Mouse (Mus musculus) embryonic facial prominence, embryonic 11.5 days (tissue): ENCODE results near the gene Tardbp. TPM values are rescaled to one million over a fixed set of nuclear protein-coding genes. Genes with fewer than 3 reads are reported as not detected.

Source experiments
- ATAC-seq: fragments of 200-750 bp; cut with Nextera tagmentation; replicated peaks from 2 replicates; pipeline ENCODE4 v1.8.0; 2017; ENCODE audit warnings: low read depth; ENCODE audit not compliant: insufficient number of reproducible peaks, low FRiP score, low TSS enrichment
- DNase-seq: peaks from one replicate; pipeline ENCODE4 v3.0.0-alpha.2; 2015; ENCODE audit warnings: low spot score
- H3K27ac ChIP-seq: fragments of 300-500 bp; sonication (generic); replicated peaks from 2 replicates; pipeline ENCODE4 v1.5.1; 2014; ENCODE audit warnings: mild to moderate bottlenecking, low read depth, low read length, control low read depth
- H3K27me3 ChIP-seq: fragments of 300-500 bp; sonication (generic); 2 replicates; pipeline ENCODE4 v1.6.1; 2014; ENCODE audit warnings: mild to moderate bottlenecking, low read length, moderate library complexity, mixed read lengths; ENCODE audit not compliant: control insufficient read depth, insufficient read depth
- H3K36me3 ChIP-seq: fragments of 300-500 bp; sonication (generic); replicated peaks from 2 replicates; pipeline ENCODE4 v1.6.1; 2014; ENCODE audit warnings: low read depth, mild to moderate bottlenecking, low read length, moderate library complexity, mixed read lengths; ENCODE audit not compliant: control insufficient read depth, insufficient read depth
- H3K4me1 ChIP-seq: fragments of 300-500 bp; sonication (generic); 2 replicates; pipeline ENCODE4 v1.6.1; 2014; ENCODE audit warnings: low read length, mixed read lengths; ENCODE audit not compliant: control insufficient read depth, insufficient read depth
- H3K4me2 ChIP-seq: fragments of 300-500 bp; sonication (generic); 2 replicates; pipeline ENCODE4 v1.6.1; 2014; ENCODE audit warnings: low read depth, mild to moderate bottlenecking, control low read depth, low read length, moderate library complexity
- H3K4me3 ChIP-seq: fragments of 300-500 bp; sonication (generic); 2 replicates; pipeline ENCODE4 v1.5.1; 2014; ENCODE audit warnings: low read depth, low read length, control low read depth
- H3K9ac ChIP-seq: fragments of 300-500 bp; sonication (generic); replicated peaks from 2 replicates; pipeline ENCODE4 v1.6.1; 2014; ENCODE audit warnings: mild to moderate bottlenecking, control low read depth, low read length
- H3K9me3 ChIP-seq: fragments of 300-500 bp; sonication (generic); replicated peaks from 2 replicates; pipeline ENCODE4 v1.6.1; 2016; ENCODE audit warnings: mild to moderate bottlenecking, low read length, inconsistent platforms, mixed read lengths; ENCODE audit not compliant: control insufficient read depth
- WGBS: fragments of 180-500 bp; shearing (Covaris S2); extraction: QIAGEN DNeasy Blood & Tissue Kit; methylation state at CpG from one replicate; pipeline ENCODE4 v1.1.7; 2014; 5-methylcytosine and 5-hydroxymethylcytosine counted together
- polyA plus RNA-seq: library from polyadenylated mRNA; unstranded; fragments of >200 nt; fragmentation: Nextera tagmentation; extraction: Ambion mirVana; gene quantifications from 2 replicates; pipeline ENCODE4 v1.2.1, GENCODE M21; 2014

The Tardbp gene
- polyA plus RNA-seq, 1 experiment from 2014 or later, result 240 TPM

DNA sequence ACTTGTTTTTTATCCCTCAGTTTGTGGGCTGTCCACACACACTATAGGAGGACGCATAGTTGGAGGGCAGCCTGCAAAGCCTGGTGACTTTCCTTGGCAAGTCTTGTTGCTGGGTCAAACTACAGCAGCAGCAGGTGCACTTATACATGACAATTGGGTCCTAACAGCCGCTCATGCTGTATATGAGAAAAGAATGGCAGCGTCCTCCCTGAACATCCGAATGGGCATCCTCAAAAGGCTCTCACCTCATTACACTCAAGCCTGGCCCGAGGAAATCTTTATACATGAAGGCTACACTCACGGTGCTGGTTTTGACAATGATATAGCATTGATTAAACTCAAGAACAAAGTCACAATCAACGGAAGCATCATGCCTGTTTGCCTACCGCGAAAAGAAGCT, 13.1 kb downstream of the Tardbp start:
- DNase-seq (no peak), ATAC-seq (no peak)
- Histone ChIP-seq H3K4me2 (no peak overlapping the region), H3K36me3 (peaks cover 13% of the 10 kb centered on the region), H3K9me3 (no peaks in the 10 kb centered on the region), H3K4me3 (no peak overlapping the region), H3K27me3 (no peaks in the 10 kb centered on the region), H3K4me1 (no peaks in the 10 kb centered on the region), H3K27ac (no peak overlapping the region), H3K9ac (no peak overlapping the region)
- 86% methylated on average over 9 of the region's 9 CpGs for WGBS

GRCm38 (mm10) chr4:148612557-148612956, 14.3 kb downstream of the Tardbp start:
- DNase-seq (no peak), ATAC-seq (no peak)
- Histone ChIP-seq H3K4me3 (no peak overlapping the region), H3K27me3 (no peaks in the 10 kb centered on the region), H3K36me3 (peaks cover 9% of the 10 kb centered on the region), H3K4me1 (no peaks in the 10 kb centered on the region), H3K27ac (no peak overlapping the region), H3K9ac (no peak overlapping the region), H3K9me3 (no peaks in the 10 kb centered on the region), H3K4me2 (no peak overlapping the region)
- WGBS, result 80% methylated on average over 4 of the region's 4 CpGs

DNA sequence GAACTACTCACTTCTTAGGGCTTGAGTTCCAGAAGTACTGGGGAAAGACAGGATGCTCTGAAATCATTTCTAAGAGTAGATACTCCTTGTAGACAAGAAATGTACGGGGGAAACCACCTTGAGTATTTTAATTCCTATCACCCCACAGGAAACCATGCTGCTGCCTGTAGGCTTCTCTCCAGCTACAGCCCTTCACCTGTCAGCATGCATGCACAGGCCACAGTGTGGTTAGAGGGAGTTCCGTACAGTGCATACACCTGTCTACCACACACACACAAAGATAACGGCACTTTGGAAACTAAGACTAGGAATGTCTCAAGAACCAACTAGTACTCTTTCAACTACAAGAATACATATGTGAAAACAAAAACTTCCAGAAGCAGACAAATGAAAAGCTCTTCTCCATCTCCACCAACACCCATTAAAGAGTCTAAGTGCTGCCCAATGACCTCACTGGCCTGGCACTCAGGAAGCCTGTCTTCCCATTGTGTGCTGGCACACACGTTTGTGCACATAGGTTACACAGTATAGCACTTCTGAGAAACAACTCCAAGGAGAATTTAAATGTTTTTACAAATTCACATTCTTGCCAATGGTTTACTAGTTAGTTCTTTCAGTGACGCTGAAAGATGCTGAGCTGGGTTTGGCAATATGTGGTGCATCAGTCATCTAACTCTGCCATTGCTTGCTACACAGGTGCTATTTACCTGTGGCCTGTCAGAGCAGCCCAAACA, 16.0 kb downstream of the Tardbp start:
- Histone ChIP-seq H3K36me3 (peaks cover 9% of the 10 kb centered on the region), H3K9ac (no peak overlapping the region), H3K27ac (no peak overlapping the region), H3K9me3 (no peaks in the 10 kb centered on the region), H3K4me3 (no peak overlapping the region), H3K4me2 (no peak overlapping the region), H3K4me1 (no peaks in the 10 kb centered on the region), H3K27me3 (no peaks in the 10 kb centered on the region)
- WGBS, result 80% methylated on average over 5 of the region's 5 CpGs
- ATAC-seq (no peak), DNase-seq (no peak)

DNA sequence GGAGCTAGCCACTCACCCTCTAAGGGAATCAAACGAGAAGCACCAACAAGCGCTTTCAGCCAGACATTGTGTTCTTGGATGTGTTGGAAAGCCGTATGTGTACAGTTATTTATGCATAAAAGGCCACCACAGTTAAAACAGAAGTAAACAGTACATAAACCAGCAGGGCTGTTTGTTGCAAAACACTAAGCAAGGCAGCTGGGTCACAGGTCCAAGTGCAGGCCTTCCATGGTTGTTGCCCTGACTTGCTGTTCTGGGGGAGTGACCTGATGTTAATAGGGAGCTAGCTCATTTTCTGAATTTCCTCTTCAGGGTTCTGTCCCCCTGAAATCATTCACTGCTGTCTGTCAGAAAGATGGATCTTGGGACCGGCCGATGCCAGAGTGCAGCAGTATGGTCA, 17.0 kb downstream of the Tardbp start:
- DNase-seq, result no peak

DNA sequence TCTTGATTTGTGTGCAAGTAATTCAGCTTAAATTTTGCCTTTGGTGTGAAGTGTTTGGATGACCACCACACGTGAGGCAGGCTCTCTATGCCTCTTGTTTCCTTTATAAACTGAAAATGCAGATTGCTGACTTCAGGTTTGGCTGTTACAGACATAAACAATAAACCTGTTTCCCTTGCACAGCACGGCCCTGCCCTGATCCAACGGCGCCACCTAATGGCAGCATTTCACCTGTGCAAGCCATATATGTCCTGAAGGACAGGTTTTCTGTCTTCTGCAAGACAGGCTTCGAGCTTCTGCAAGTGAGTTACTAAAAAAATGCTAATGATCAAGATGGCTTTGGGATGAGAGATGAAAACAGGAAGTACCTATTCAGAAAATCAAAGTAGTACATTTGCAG, 19.1 kb downstream of the Tardbp start:
- H3K27me3 ChIP-seq, result no peaks in the 10 kb centered on the region
- H3K36me3 ChIP-seq, result peaks cover 2% of the 10 kb centered on the region; the same call in 1 of the 2 replicates
- no peak overlapping the region for H3K4me3 ChIP-seq
- peak; percentile 55 for DNase-seq
- 33% methylated on average over 5 of the region's 5 CpGs for WGBS
- H3K4me1 ChIP-seq, result no peaks in the 10 kb centered on the region
- no peak overlapping the region for H3K4me2 ChIP-seq
- no peak overlapping the region for H3K27ac ChIP-seq
- no peak overlapping the region for H3K9ac ChIP-seq
- ATAC-seq, result no peak
- no peaks in the 10 kb centered on the region for H3K9me3 ChIP-seq

More for the DNA sequence above, 17.0 kb downstream of the Tardbp start:
- peaks cover 9% of the 10 kb centered on the region for H3K36me3 ChIP-seq
- H3K27ac ChIP-seq, result no peak overlapping the region
- H3K4me1 ChIP-seq, result no peaks in the 10 kb centered on the region
- no peak overlapping the region for H3K9ac ChIP-seq
- no peak overlapping the region for H3K4me2 ChIP-seq
- 92% methylated on average over 5 of the region's 5 CpGs for WGBS
- no peaks in the 10 kb centered on the region for H3K27me3 ChIP-seq
- no peak overlapping the region for H3K4me3 ChIP-seq
- no peak for ATAC-seq
- no peaks in the 10 kb centered on the region for H3K9me3 ChIP-seq

GRCm38 (mm10) chr4:148604541-148605165, 22.2 kb downstream of the Tardbp start:
- 88% methylated on average over 3 of the region's 3 CpGs for whole genome bisulfite sequencing
- Histone ChIP-seq H3K36me3 (no peaks in the 10 kb centered on the region), H3K9ac (no peak overlapping the region), H3K27ac (no peak overlapping the region), H3K4me2 (no peak overlapping the region), H3K4me1 (no peaks in the 10 kb centered on the region), H3K27me3 (no peaks in the 10 kb centered on the region), H3K4me3 (no peak overlapping the region), H3K9me3 (no peaks in the 10 kb centered on the region)
- peak; percentile 80 for DNase-seq
- no peak for ATAC-seq

DNA sequence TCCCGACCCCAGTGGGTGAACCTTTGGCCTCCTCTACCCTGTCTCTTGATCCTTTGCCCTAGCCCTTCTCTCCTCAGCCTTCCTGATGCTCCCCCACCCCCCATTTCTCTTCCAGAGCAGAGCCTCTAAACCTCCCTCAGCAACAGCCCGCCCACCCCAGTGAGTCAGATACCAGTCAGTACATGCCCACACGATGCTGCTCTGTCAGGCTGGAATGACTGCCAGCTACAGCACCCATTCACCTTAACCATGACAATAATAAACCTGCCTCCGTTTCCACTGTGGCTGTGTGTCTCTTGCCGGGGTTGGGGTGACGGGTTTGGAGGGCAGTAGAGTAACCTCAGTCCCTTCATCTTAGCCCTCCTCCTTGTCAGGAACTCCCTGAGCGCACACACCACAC, 22.7 kb downstream of the Tardbp start:
- ATAC-seq, result no peak
- no peak overlapping the region for H3K4me3 ChIP-seq

GRCm38 (mm10) chr4:148603376-148604139, 23.3 kb downstream of the Tardbp start:
- no peaks in the 10 kb centered on the region for H3K4me1 ChIP-seq

More for the DNA sequence above, 22.7 kb downstream of the Tardbp start:
- 71% methylated on average over 7 of the region's 7 CpGs for WGBS
- H3K27me3 ChIP-seq, result no peaks in the 10 kb centered on the region
- no peaks in the 10 kb centered on the region for H3K36me3 ChIP-seq
- no peak for DNase-seq
- no peaks in the 10 kb centered on the region for H3K9me3 ChIP-seq
- no peak overlapping the region for H3K4me2 ChIP-seq
- H3K4me1 ChIP-seq, result no peaks in the 10 kb centered on the region
- H3K27ac ChIP-seq, result no peak overlapping the region
- no peak overlapping the region for H3K9ac ChIP-seq

More at GRCm38 (mm10) chr4:148603376-148604139, 23.3 kb downstream of the Tardbp start:
- Histone ChIP-seq H3K27me3 (no peaks in the 10 kb centered on the region), H3K27ac (no peak overlapping the region), H3K4me3 (no peak overlapping the region), H3K9me3 (no peaks in the 10 kb centered on the region), H3K9ac (no peak overlapping the region), H3K4me2 (no peak overlapping the region), H3K36me3 (no peaks in the 10 kb centered on the region)
- ATAC-seq, result no peak
- 65% methylated on average over 10 of the region's 10 CpGs for WGBS
- DNase-seq, result no peak
